Mouse (Mus musculus): ENCODE data around the gene Fbf1.

GRCm38 (mm10) chr11:116127156-116127980 is 40.6 kb downstream of the Fbf1 start, which contains the start of gene Trim47:
- TF ChIP-seq FOSL1 (IDR thresholded peaks at IDR 0.05; ENCODE audit: insufficient read depth, low read length, poor library complexity, severe bottlenecking), result no peak
- TF ChIP-seq CTCF (IDR thresholded peaks at IDR 0.05; ENCODE audit: control insufficient read depth, insufficient read depth, insufficient read length), result no peak
- no peak for TF ChIP-seq USF1 (IDR thresholded peaks at IDR 0.05; ENCODE audit: low read depth)
- no peak for TF ChIP-seq MAX (IDR thresholded peaks at IDR 0.05)
- TF ChIP-seq MYOG (IDR thresholded peaks at IDR 0.05; ENCODE audit: control insufficient read depth, extremely low read depth, insufficient read length), result no peak
